In genomic region chr8:47480039-47480438, GRCm38 (mm10) we compare ENCODE assay signal across 18 mouse cellular contexts. TPM values are rescaled to one million over a fixed set of nuclear protein-coding genes. Genes with fewer than 3 reads are reported as not detected.
DNase-seq lines count a peak whose midpoint lies in the region; ATAC-seq and TF ChIP-seq lines count a peak whose summit lies in the region.
"Had no signal": no experiment of that assay in that cellular context is flagged by ENCODE, and none has a peak within 500 bp of the region (broad histone marks: within the 10 kb centered on the region; RNA-seq: fewer than 3 reads in every experiment).

No protein-coding gene starts in this region.

- H3K9me3 ChIP-seq in forebrain, postnatal 0 days (ENCODE audit: low read length) = no peaks in the 10 kb centered on the region
- H3K9me3 ChIP-seq in forebrain, embryonic 13.5 days (replicated peaks) = no peaks in the 10 kb centered on the region
- H3K9me3 ChIP-seq in lung, postnatal 0 days (ENCODE audit: low read length) = no peaks in the 10 kb centered on the region
- H3K9me3 ChIP-seq: embryonic facial prominence, embryonic 12.5 days; heart, embryonic 12.5 days had no signal

- TF ChIP-seq POLR2A in brain, embryonic 14.5 days (IDR thresholded peaks at IDR 0.05; ENCODE audit: borderline replicate concordance, extremely low read depth, insufficient read depth, insufficient read length, poor library complexity, severe bottlenecking) = no peak

- no peak for TF ChIP-seq EP300 in lung, postnatal 0 days (IDR thresholded peaks at IDR 0.05)

- peak; percentile 46 for DNase-seq in forebrain, postnatal 0 days
- no peak for DNase-seq in lung, postnatal 0 days (ENCODE audit: low spot score)
- no peak for DNase-seq in lung, postnatal 10 days
- DNase-seq in brain, embryonic 14.5 days (ENCODE audit: low read depth) = peak; percentile 64
- DNase-seq in gonadal fat pad, adult 2 months (ENCODE audit: low read depth) = peak; percentile 1
- DNase-seq in yolk sac, embryonic 10.5 days (ENCODE audit: low spot score) = no peak
- DNase-seq: adrenal gland, postnatal 36 days; heart, postnatal 4 days; liver; liver, postnatal 0 days; lung, postnatal 36 days; right cerebral cortex, postnatal 14 days; thymus, postnatal 36 days had no signal

- H3K36me3 ChIP-seq in forebrain, postnatal 0 days (ENCODE audit: insufficient read depth) = no peaks in the 10 kb centered on the region
- no peaks in the 10 kb centered on the region; the same call in 1 of the 2 replicates for H3K36me3 ChIP-seq in forebrain, embryonic 13.5 days (ENCODE audit: poor library complexity, severe bottlenecking)
- H3K36me3 ChIP-seq in lung, postnatal 0 days (ENCODE audit: insufficient read depth, low read length) = no peaks in the 10 kb centered on the region
- H3K36me3 ChIP-seq: embryonic facial prominence, embryonic 12.5 days had no signal

- no peak overlapping the region for H3K4me3 ChIP-seq in forebrain, postnatal 0 days (ENCODE audit: low read depth, low read length)
- no peak overlapping the region for H3K4me3 ChIP-seq in forebrain, embryonic 13.5 days
- H3K4me3 ChIP-seq in lung, postnatal 0 days (ENCODE audit: low read depth, low read length) = no peak overlapping the region
- H3K4me3 ChIP-seq: embryonic facial prominence, embryonic 12.5 days; heart, embryonic 12.5 days had no signal

- TF ChIP-seq CTCF in forebrain, postnatal 0 days (IDR thresholded peaks at IDR 0.05; ENCODE audit: low read depth) = no peak
- no peak for TF ChIP-seq CTCF in lung, postnatal 0 days (IDR thresholded peaks at IDR 0.05)
- no peak for TF ChIP-seq CTCF in brain, embryonic 14.5 days (IDR thresholded peaks at IDR 0.05; ENCODE audit: borderline replicate concordance, extremely low read depth, insufficient read depth, insufficient read length)

- H3K4me1 ChIP-seq in forebrain, postnatal 0 days (ENCODE audit: insufficient read depth) = no peaks in the 10 kb centered on the region
- H3K4me1 ChIP-seq in forebrain, embryonic 13.5 days = no peaks in the 10 kb centered on the region
- H3K4me1 ChIP-seq in lung, postnatal 0 days (ENCODE audit: insufficient read depth, low read depth, low read length) = no peaks in the 10 kb centered on the region
- H3K4me1 ChIP-seq: embryonic facial prominence, embryonic 12.5 days; heart, embryonic 12.5 days had no signal

- ATAC-seq in forebrain, postnatal 0 days = peak; percentile 78
- ATAC-seq in forebrain, embryonic 13.5 days = no peak
- peak; percentile 19; the same call in 1 of the 2 replicates for ATAC-seq in lung, postnatal 0 days
- ATAC-seq: intestine, postnatal 0 days; liver, postnatal 0 days had no signal

- no peak overlapping the region for H3K27ac ChIP-seq in forebrain, postnatal 0 days (ENCODE audit: low read depth, low read length)
- H3K27ac ChIP-seq in forebrain, embryonic 13.5 days = no peak overlapping the region
- no peak overlapping the region for H3K27ac ChIP-seq in lung, postnatal 0 days (ENCODE audit: low read length)
- H3K27ac ChIP-seq: embryonic facial prominence, embryonic 12.5 days; kidney, postnatal 0 days had no signal

- 60% methylated on average over 7 of the region's 7 CpGs for WGBS in forebrain, postnatal 0 days
- WGBS in forebrain, embryonic 13.5 days = 80% methylated on average over 7 of the region's 7 CpGs
- WGBS in lung, postnatal 0 days = 77% methylated on average over 7 of the region's 7 CpGs

- no peak overlapping the region for H3K9ac ChIP-seq in forebrain, postnatal 0 days
- no peak overlapping the region for H3K9ac ChIP-seq in forebrain, embryonic 13.5 days
- H3K9ac ChIP-seq in lung, postnatal 0 days (replicated peaks; ENCODE audit: low read depth) = no peak overlapping the region
- H3K9ac ChIP-seq: embryonic facial prominence, embryonic 12.5 days; heart, embryonic 12.5 days; liver, postnatal 0 days had no signal

- H3K4me2 ChIP-seq in forebrain, postnatal 0 days (ENCODE audit: low read depth) = no peak overlapping the region
- H3K4me2 ChIP-seq in forebrain, embryonic 13.5 days = no peak overlapping the region
- no peak overlapping the region for H3K4me2 ChIP-seq in lung, postnatal 0 days (replicated peaks; ENCODE audit: low read depth, low read length)
- H3K4me2 ChIP-seq: embryonic facial prominence, embryonic 12.5 days; heart, embryonic 12.5 days had no signal

- no peaks in the 10 kb centered on the region for H3K27me3 ChIP-seq in forebrain, postnatal 0 days (ENCODE audit: insufficient read depth, low read length)
- no peaks in the 10 kb centered on the region for H3K27me3 ChIP-seq in forebrain, embryonic 13.5 days
- H3K27me3 ChIP-seq in lung, postnatal 0 days (replicated peaks; ENCODE audit: insufficient read depth, low read length) = no peaks in the 10 kb centered on the region
- H3K27me3 ChIP-seq: embryonic facial prominence, embryonic 12.5 days; heart, embryonic 12.5 days had no signal

RNA-seq across cellular contexts. Expression of gene Stox2, which starts 33.9 kb away (rescaled TPM):
- total RNA-seq in forebrain, postnatal 0 days (2014; rRNA removed) = 76.2 and 85.6 TPM in 2 replicates
- polyA plus RNA-seq in forebrain, postnatal 0 days (2015; fragmentation: Nextera tagmentation; extraction: Ambion mirVana) = 26.3 and 39.9 TPM in 2 replicates
- polyA plus RNA-seq in forebrain, embryonic 13.5 days (2015; fragmentation: Nextera tagmentation; extraction: Ambion mirVana) = 46.7 and 47.0 TPM in 2 replicates
- 5.8 and 7.4 TPM in 2 replicates for polyA plus RNA-seq in lung, postnatal 0 days (2015; fragmentation: Nextera tagmentation; extraction: Ambion mirVana)
- polyA plus RNA-seq in brain, embryonic 14.5 days (2012; rRNA removed) = 23.8 and 44.9 TPM in 2 replicates
- polyA plus RNA-seq in gonadal fat pad, adult 2 months (2012; rRNA removed) = 5.1 and 7.3 TPM in 2 replicates

RNA-seq across cellular contexts. Expression of gene Trappc11, which starts 53.2 kb away (rescaled TPM):
- 43.9 and 48.7 TPM in 2 replicates for total RNA-seq in forebrain, postnatal 0 days (2014; rRNA removed)
- 20.9 and 26.0 TPM in 2 replicates for polyA plus RNA-seq in forebrain, postnatal 0 days (2015; fragmentation: Nextera tagmentation; extraction: Ambion mirVana)
- polyA plus RNA-seq in forebrain, embryonic 13.5 days (2015; fragmentation: Nextera tagmentation; extraction: Ambion mirVana) = 34.4 and 40.1 TPM in 2 replicates
- polyA plus RNA-seq in lung, postnatal 0 days (2015; fragmentation: Nextera tagmentation; extraction: Ambion mirVana) = 17.8 and 18.0 TPM in 2 replicates
- 42.5 and 44.5 TPM in 2 replicates for polyA plus RNA-seq in brain, embryonic 14.5 days (2012; rRNA removed)
- 24.1 and 24.3 TPM in 2 replicates for polyA plus RNA-seq in gonadal fat pad, adult 2 months (2012; rRNA removed)

RNA-seq across cellular contexts. Expression of gene Rwdd4a, which starts 53.4 kb away (rescaled TPM):
- total RNA-seq in forebrain, postnatal 0 days (2014; rRNA removed) = 13.4 and 18.6 TPM in 2 replicates
- 29.1 and 29.7 TPM in 2 replicates for polyA plus RNA-seq in forebrain, postnatal 0 days (2015; fragmentation: Nextera tagmentation; extraction: Ambion mirVana)
- polyA plus RNA-seq in forebrain, embryonic 13.5 days (2015; fragmentation: Nextera tagmentation; extraction: Ambion mirVana) = 45.0 and 45.3 TPM in 2 replicates
- polyA plus RNA-seq in lung, postnatal 0 days (2015; fragmentation: Nextera tagmentation; extraction: Ambion mirVana) = 27.2 and 31.1 TPM in 2 replicates
- 26.7 and 27.0 TPM in 2 replicates for polyA plus RNA-seq in brain, embryonic 14.5 days (2012; rRNA removed)
- polyA plus RNA-seq in gonadal fat pad, adult 2 months (2012; rRNA removed) = 12.5 and 13.4 TPM in 2 replicates

Comparison
In these comparisons a context has a peak if more than half of its experiments do, and no peak if none do; other contexts are left out.
1. DNase-seq: peak in forebrain, postnatal 0 days (single experiment), brain, embryonic 14.5 days (single experiment) and gonadal fat pad, adult 2 months (single experiment); none in lung, postnatal 0 days (single experiment), lung, postnatal 10 days (single experiment) and yolk sac, embryonic 10.5 days (single experiment).